Mouse (Mus musculus) heart, adult 2 months (tissue): Measurements from ENCODE around the gene Acss2. TPM values are rescaled to one million over a fixed set of nuclear protein-coding genes. Genes with fewer than 3 reads are reported as not detected.

Experiments
- DNase-seq, 2 experiments: peaks; one replicate each; pipeline ENCODE4 v3.0.0; 2021
- H3K27ac ChIP-seq: fragments of 200-600 bp; 2 replicates; pipeline ENCODE4 v1.8.1; 2022
- H3K27me3 ChIP-seq: fragments of 200-500 bp; 2 replicates; pipeline ENCODE4 v1.6.1; 2012; ENCODE audit warnings: mild to moderate bottlenecking, low read length, inconsistent platforms, mixed read lengths; ENCODE audit not compliant: control insufficient read depth, insufficient read depth
- H3K36me3 ChIP-seq: fragments of 200-500 bp; 2 replicates; pipeline ENCODE4 v1.6.1; 2012; ENCODE audit warnings: low read length, inconsistent platforms; ENCODE audit not compliant: control insufficient read depth, insufficient read depth
- H3K4me1 ChIP-seq: fragments of 200-500 bp; 2 replicates; pipeline ENCODE4 v1.6.1; 2011; ENCODE audit warnings: low read length; ENCODE audit not compliant: control insufficient read depth, insufficient read depth
- H3K4me3 ChIP-seq: fragments of 200-600 bp; 2 replicates; pipeline ENCODE4 v1.8.1; 2022
- H3K79me2 ChIP-seq: fragments of 200-500 bp; replicated peaks from 2 replicates; pipeline ENCODE4 v1.6.1; 2012; ENCODE audit warnings: mild to moderate bottlenecking, inconsistent platforms, low read length, moderate library complexity, mixed read lengths; ENCODE audit not compliant: control insufficient read depth, insufficient read depth
- H3K9ac ChIP-seq: fragments of 200-500 bp; 2 replicates; pipeline ENCODE4 v1.6.1; 2012; ENCODE audit warnings: low read depth, mild to moderate bottlenecking, control low read depth, inconsistent platforms, low read length, mixed read lengths
- CTCF ChIP-seq: fragments of 200-600 bp; IDR thresholded peaks from 2 replicates; pipeline ENCODE4 v1.8.1; 2022; ENCODE audit warnings: antibody characterized with exemption, mild to moderate bottlenecking, moderate library complexity
- EP300 ChIP-seq: fragments of 200-500 bp; IDR thresholded peaks from 2 replicates; pipeline ENCODE4 v1.6.1; 2011; ENCODE audit warnings: low read depth, low read length, control low read depth; ENCODE audit not compliant: insufficient read depth
- POLR2A ChIP-seq: fragments of 200-500 bp; IDR thresholded peaks from 2 replicates; pipeline ENCODE4 v1.6.1; 2011; ENCODE audit warnings: mild to moderate bottlenecking, low read depth, low read length, control low read depth; ENCODE audit not compliant: insufficient read depth
- WGBS: fragments of 180-500 bp; shearing (Covaris S2); methylation state at CpG from one replicate; pipeline ENCODE4 v1.1.7; 2018; 5-methylcytosine and 5-hydroxymethylcytosine counted together
- intact Hi-C: fragments of 180-260 bp; cut with DNase I; formaldehyde crosslinking; loops from one replicate; pipeline ENCODE4 v1.15.1; 2025
- polyA plus RNA-seq: library from polyadenylated mRNA; depleted of rRNA; stranded (reverse); fragments of >200 nt; gene quantifications from 2 replicates; pipeline ENCODE4 v1.2.3, GENCODE M21; 2012
- total RNA-seq, 2 experiments: library from RNA; stranded (reverse); gene quantifications; 2 replicates each; pipeline ENCODE4 v1.2.3; 2021

Gene Acss2
- total and polyA plus RNA-seq, 3 experiments, result 31.6 to 39.8 (median 33.4) TPM

DNA sequence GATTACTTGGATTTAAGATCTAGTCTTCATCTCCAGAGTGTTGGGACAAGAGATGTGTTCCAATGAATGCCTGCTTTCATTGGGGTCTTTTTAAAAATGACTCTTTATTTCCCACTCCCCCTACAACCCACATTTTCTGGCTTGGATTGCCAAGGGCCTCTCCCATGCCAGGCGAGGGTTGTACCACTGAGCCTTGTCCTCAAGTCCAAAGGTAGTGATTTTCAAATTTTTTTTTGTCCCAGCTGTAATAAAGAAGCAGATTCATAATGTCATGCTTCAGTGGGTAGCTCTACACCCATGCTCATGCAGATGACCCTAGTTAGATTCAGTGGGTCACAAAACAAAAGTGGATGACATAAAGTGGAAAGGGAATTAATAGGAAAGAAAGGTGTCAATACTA is 29.2 kb downstream of the Acss2 start:
- H3K9ac ChIP-seq, result no peak overlapping the region
- DNase-seq, result no peak
- TF ChIP-seq EP300, result no peak
- TF ChIP-seq POLR2A, result no peak
- H3K79me2 ChIP-seq, result no peaks in the 10 kb centered on the region
- H3K36me3 ChIP-seq, result no peaks in the 10 kb centered on the region
- no peak overlapping the region for H3K27ac ChIP-seq
- intact Hi-C loops, result no loop called here
- no peaks in the 10 kb centered on the region for H3K27me3 ChIP-seq
- 75% methylated on average over 1 of the region's 1 CpGs for WGBS
- no peak overlapping the region for H3K4me3 ChIP-seq
- H3K4me1 ChIP-seq, result peaks cover 1% of the 10 kb centered on the region; the same call in 1 of the 2 replicates

DNA sequence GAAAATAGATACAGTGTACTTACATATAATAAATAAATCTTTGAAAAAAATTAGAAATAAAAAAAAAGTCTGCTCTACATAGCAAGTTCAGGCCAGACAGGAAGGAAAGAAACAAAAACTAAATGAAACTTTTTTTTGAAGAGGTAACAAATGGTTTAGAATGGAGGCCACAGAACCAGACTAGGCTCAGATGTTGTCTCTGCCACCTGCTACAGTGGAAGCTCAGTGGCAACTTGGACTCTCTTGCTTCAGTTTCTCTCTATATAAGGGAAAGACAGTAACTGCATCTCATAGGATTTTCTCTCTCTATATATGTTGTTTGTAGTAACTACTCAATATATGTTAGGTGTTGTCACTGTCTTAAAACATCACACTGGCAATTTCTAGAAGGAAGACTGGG is 34.6 kb downstream of the Acss2 start:
- TF ChIP-seq EP300 (no peak), CTCF (no peak)
- intact Hi-C loops, result no loop called here
- no peak overlapping the region for H3K27ac ChIP-seq
- H3K36me3 ChIP-seq, result no peaks in the 10 kb centered on the region
- DNase-seq, result no peak
- no peak overlapping the region for H3K4me3 ChIP-seq
- no peaks in the 10 kb centered on the region for H3K27me3 ChIP-seq
- no peaks in the 10 kb centered on the region for H3K4me1 ChIP-seq
- no peaks in the 10 kb centered on the region for H3K79me2 ChIP-seq
- no peak overlapping the region for H3K9ac ChIP-seq

DNA sequence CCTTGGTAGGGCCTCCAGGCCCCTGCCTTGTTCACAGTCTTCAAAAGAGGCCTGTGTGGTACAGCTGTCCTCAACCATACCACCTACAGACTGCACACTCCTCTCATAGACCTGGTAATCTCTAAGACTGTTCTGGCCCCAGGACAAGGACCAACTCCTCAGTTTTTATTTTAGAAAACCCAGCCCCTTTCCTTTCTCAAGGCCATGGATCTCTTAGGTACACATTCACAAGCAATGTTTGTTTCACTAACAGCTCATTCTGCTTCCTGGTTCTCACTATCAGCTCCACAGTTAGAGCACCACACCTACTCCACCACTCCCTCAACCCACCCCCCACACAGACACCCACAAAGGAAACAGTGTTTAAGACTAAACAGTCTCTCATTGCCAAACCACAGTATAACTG is 35.2 kb downstream of the Acss2 start:
- no peaks in the 10 kb centered on the region for H3K79me2 ChIP-seq
- H3K36me3 ChIP-seq, result no peaks in the 10 kb centered on the region
- DNase-seq, result no peak
- H3K9ac ChIP-seq, result no peak overlapping the region
- H3K27me3 ChIP-seq, result no peaks in the 10 kb centered on the region
- no peaks in the 10 kb centered on the region for H3K4me1 ChIP-seq
- TF ChIP-seq CTCF, result no peak
- TF ChIP-seq POLR2A, result no peak
- no peak for TF ChIP-seq EP300
- intact Hi-C loops, result no loop called here
- no peak overlapping the region for H3K4me3 ChIP-seq
- H3K27ac ChIP-seq, result no peak overlapping the region

DNA sequence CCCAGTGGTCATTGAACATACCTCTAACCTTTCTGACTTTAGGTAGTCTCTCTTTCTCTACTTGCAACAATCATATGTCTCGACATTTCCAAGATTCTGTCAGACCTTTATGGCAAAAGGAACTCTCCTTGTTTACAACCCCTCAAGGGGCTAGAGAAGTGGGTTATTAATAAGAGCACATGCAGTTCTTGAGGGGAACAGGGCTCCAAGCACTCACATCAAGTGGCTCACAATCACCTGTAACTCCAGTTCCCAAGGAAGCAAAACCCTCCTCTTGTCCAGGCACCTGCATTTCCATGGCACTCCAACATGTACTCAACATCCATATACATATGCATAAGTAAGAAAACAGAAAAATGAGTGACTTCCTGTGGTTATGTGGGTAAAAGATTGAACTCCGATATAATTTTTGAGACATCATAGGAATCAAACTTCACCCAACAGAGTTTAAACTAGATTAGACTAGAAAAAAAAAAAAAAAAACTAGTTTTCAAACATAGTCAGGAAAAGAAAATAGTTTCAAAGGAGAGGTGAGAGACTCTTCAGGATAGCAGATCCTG is 36.8 kb downstream of the Acss2 start:
- intact Hi-C loops, result no loop called here
- H3K9ac ChIP-seq, result no peak overlapping the region
- WGBS, result 87% methylated on average over 2 of the region's 2 CpGs
- no peaks in the 10 kb centered on the region for H3K79me2 ChIP-seq
- H3K4me3 ChIP-seq, result no peak overlapping the region
- H3K4me1 ChIP-seq, result no peaks in the 10 kb centered on the region
- H3K27me3 ChIP-seq, result no peaks in the 10 kb centered on the region
- no peak for TF ChIP-seq POLR2A
- no peak for TF ChIP-seq EP300
- TF ChIP-seq CTCF, result no peak
- DNase-seq, result no peak
- H3K27ac ChIP-seq, result no peak overlapping the region
- H3K36me3 ChIP-seq, result no peaks in the 10 kb centered on the region; the same call in 1 of the 2 replicates

DNA sequence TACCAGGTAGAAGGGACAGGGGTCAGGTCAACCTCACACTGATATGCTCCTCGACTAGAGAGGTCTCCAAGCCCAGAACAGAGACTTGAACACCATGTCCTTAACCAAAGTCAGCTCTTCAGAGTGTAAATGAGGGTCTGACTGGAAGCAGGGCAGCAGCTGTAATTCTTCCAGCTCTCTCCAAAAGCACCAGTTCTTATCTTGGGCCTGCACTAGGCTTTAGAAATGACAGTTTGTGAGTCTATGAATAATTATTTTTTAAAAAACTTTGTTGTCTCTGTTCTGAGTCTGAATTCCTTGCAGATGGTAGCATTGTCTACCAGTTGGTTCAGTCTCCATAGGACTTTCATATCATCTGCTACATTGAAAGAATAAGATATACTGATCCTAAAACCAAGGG is 44.5 kb downstream of the Acss2 start:
- intact Hi-C loops, result no loop called here
- Histone ChIP-seq H3K79me2 (no peaks in the 10 kb centered on the region), H3K4me1 (no peaks in the 10 kb centered on the region), H3K9ac (no peak overlapping the region), H3K4me3 (no peak overlapping the region), H3K36me3 (no peaks in the 10 kb centered on the region; the same call in 1 of the 2 replicates), H3K27me3 (no peaks in the 10 kb centered on the region), H3K27ac (no peak overlapping the region)
- 36% methylated on average over 1 of the region's 1 CpGs for WGBS
- no peak for TF ChIP-seq EP300
- TF ChIP-seq POLR2A, result no peak
- TF ChIP-seq CTCF, result no peak
- DNase-seq, result no peak

DNA sequence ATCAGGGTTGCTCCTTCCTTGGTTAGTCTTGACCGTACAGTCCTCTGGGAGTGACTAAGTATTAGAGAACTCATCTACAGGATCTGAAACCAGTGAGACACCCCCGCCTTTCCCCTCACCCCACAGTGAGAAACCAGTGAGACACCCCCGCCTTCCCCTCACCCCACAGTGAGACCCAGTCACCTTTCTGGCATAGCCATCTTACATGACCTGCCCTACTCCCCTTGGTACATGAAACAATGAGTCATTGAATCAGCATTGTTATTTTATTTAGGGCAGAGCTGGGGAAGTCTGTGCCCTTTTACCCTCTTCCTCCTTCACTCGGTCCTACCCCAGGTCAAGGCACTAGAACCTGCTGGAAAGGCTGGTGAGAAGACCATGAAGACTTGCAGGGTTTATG is 45.2 kb downstream of the Acss2 start:
- WGBS, result 68% methylated on average over 4 of the region's 4 CpGs
- Histone ChIP-seq H3K36me3 (no peaks in the 10 kb centered on the region; the same call in 1 of the 2 replicates), H3K27ac (no peak overlapping the region), H3K4me1 (no peaks in the 10 kb centered on the region), H3K9ac (no peak overlapping the region), H3K27me3 (no peaks in the 10 kb centered on the region), H3K4me3 (no peak overlapping the region), H3K79me2 (no peaks in the 10 kb centered on the region)
- DNase-seq, result no peak
- intact Hi-C loops, result no loop called here
- no peak for TF ChIP-seq CTCF
- TF ChIP-seq EP300, result no peak
- TF ChIP-seq POLR2A, result no peak
